Mouse (Mus musculus) G1E-ER4 (cell line): Measurements from ENCODE around the gene Dennd1a. TPM values are rescaled to one million over a fixed set of nuclear protein-coding genes. Genes with fewer than 3 reads are reported as not detected.

Experiments
- GATA1 ChIP-seq: IDR thresholded peaks from one replicate; pipeline ENCODE4 v1.8.0; 2012; ENCODE audit warnings: low read length, inconsistent platforms
- polyA plus RNA-seq: library from polyadenylated mRNA; stranded (reverse); fragments of >175 nt; gene quantifications from 2 replicates; pipeline ENCODE4 v1.2.3, GENCODE M21; 2012

The Dennd1a gene
- polyA plus RNA-seq, 1 experiment: 55.0 TPM

DNA sequence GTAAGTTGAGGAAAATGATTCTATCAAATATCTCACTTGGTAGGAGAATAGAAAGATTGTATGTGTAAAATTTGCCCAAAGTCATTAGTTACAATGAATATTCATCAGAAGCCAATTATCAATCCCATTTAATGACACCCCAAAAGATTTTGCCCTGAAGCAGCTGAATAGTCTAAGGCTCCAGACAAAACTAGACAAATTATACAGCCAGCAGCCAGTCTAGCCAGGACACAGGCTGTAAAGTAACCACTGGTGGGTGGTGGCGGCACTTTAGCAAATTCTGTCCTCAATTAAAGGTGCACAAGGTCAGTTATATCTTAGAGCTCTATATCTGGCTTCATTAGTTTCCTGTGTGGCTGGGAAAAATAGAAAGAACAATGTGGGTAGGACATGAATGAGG lies 280.0 kb downstream of the Dennd1a start:
- TF ChIP-seq GATA1: no peak

DNA sequence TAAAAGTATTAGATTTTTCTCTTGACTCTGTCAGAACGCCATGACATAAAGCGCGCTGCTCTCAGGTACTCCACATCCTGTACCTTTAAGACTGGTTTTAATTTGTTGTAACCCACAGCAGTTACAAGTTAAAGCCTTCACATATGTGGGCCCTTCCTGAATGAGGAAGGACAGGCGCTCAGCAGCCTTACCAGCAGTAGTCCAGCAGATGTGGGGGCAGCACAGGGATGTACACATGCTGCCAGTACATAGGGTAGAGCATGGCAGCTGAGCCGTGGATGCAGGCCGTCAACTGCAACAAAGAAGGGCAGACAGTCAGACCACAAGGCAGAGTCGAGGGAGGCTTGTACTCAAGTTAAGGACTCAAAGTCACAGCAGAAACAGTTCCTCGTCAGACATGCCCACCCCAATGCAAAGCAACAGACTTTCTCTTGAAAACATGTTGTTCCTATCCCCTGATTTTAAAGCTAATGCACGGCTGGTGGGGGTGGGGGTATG lies 284.0 kb downstream of the Dennd1a start:
- TF ChIP-seq GATA1: no peak

DNA sequence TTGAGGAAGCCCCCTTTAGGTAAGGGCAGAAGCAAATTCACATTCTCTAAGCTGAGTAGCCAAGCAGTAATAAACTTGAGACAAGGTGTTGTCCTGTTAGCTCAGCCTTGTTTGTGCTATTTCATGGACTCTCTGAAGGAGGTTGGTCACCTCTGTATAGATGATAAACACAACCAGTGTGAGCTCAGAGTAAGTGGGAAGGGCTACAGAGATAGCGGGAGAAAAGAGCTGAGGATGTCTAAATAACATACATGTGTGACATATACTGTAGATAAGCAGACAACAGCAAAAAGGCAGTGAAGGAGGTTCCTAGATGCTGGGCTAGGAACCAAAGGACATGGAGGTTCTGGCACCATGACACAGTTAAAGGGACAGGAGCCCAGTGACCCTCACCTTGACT lies 286.2 kb downstream of the Dennd1a start:
- TF ChIP-seq GATA1: no peak

DNA sequence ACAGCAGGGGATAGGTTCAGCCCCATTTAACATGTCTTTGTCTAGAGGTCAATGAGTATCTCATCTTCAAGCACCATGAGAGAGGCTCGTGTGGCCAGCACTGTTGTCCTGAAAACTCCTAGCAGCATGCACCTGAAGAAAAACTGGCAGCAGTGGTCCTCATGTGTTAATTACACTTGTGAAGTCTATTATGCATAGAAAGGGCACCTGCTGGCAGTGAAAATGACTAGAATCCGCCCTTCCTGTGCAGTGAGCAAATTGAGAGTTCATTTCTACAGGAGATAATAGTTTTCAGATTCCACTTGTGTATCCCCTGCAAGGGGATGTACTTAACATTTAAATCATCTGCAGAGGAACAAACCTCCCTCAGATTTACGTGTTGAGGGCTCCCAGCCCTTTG lies 289.2 kb downstream of the Dennd1a start:
- TF ChIP-seq GATA1: no peak

DNA sequence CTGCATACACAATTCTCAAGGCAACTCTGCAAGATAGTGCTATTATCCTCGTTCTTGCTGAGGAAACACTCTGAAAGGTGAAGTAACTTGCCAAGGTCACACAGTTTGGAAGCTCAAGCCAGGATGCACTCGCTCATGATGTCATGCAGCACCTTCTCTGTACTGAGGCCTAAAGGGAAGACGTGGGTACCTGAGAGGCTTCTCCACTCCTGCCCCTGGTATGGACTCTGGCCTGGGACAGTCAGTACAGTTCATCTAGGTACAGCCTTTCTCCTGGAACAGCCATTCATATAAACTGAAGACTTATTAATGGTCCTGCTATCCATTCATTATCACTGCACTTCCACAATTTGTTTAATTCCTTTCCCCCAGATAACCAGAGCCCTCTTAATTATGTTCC lies 298.1 kb downstream of the Dennd1a start:
- TF ChIP-seq GATA1: no peak

DNA sequence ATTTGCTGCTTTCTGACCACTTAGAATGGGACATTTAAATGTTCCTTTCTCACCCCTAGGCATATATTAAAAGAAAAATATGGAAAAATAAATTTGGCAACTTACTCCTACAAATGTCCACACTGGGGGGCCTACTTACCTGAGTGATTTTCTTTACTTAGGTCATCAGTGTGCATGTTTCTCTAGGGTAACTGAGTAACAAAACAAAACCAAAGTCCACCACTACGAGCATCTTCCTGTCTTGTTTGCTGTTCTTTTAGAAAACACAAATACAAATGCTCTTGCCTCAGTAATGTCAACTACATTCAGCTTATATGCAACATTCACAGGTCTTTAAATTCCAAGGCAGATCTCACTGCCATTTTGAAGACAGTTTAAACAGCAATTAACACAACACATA lies 298.9 kb downstream of the Dennd1a start:
- TF ChIP-seq GATA1: no peak

DNA sequence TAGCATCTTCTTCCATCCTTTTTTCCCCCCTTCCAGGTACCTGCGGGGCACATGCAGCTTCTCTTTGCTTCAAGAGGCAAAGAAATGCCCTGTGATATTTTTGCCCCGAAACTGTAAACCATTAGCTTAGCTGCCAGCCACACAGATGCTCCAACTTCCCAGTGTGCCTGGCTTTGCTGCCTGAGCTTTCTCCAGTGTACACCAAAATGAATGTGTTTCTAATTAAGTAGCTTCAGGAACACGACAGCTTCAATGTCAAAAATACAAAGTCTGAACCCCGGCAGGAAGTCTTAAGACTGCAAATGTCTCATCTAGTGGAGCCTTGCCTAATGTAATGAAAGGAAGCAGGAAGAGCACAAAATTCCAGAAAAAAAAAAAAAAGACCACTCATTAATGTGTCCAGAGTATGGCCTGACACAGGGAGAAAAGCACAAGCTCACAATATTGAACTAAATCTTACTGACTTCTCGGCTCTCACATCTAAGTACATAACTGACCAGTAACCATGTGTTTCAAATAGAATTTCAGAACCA lies 301.4 kb downstream of the Dennd1a start:
- TF ChIP-seq GATA1: no peak

DNA sequence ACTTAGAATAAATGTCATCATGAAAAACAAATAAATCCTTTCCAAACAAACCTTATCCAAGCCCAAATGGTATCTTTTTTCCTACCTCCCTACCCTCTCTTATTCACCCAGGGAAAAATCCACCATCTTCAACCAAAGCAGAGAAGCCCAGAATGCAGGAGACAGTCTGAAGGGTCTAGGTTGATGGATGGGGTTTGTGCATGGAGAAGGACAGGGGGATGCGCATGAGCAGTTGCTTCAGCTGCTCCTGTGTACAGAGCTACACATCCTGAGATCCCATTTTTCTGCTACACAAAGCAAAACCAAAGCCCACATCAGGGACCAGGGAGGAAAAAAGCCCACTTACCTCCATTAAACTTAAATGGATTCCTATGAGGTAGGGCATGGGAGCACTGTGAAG lies 304.5 kb downstream of the Dennd1a start:
- TF ChIP-seq GATA1: no peak

DNA sequence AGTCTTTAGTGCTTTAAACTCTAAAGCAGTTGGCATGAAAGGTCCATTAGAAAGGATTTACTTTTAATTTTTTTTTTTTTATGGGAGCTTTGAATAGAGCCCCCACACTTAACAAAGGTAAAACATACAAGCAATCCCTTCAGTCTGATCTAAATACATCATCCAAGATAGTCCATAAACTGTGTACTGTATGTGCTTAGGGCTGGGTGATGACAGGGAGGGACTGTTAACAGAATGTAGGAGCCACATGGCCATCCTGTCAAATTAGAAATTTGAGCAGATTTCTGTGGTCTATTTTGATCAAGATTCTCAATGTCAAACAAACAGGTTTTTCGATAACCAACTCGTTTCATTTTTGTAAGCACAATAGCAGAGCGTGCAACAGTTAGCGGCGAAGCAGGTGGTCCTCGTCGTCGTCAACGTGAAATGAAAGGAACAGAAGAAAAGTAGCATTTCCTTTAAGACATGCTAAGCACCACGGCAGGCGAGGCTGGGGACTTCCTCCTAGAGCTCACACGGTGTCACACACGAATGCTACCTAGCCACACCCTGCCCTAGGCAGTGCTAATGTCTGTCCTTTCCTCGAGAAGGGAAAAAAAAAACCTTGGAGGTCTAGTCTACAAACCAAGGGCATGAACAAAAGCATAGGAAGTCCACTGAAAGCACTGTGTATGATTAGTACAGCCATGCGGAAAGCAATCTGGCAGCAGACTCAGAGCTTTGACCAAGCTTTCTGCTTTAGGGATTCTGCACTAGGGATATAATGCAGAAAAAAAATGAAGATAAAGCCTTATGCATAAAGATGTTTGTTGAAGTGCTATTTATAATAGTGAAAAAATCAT lies 305.4 kb downstream of the Dennd1a start:
- no peak for TF ChIP-seq GATA1

DNA sequence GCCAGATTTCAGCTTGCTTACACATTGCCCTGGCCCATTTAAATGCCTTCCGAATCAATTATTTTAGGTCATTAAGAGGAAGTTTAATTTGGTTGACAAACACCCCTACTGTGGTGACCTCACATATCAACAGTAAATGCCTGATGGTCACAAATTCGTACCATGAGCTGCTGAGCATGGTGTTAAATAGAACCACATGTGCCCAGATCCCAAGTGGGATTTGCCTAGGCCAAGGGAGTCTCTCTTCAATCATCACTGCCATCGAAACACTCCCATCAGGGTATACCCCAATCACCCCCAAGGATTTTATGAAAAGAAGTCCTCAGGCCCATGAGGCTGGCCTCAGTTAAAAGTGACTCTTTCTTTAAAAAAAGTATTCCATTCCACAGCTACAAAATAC lies 313.0 kb downstream of the Dennd1a start:
- no peak for TF ChIP-seq GATA1

DNA sequence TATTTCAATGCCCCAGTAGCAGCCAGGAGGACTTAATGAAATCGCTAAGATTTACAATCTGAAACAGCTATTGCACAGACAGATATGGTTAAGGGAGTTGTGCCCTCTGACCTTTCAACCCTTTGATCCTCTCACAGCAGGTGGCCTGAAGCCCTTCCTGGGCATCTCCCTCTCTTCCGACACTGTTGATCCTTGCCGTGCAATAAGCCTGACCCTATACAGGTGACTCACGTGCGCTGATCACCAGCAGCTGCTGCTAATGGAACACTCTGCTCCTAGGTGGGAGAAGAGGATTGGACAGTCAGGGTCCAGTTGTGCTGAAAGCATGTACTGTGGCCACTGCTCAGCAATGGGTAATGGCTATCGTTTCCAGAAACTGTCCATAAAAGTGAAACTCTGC lies 314.6 kb downstream of the Dennd1a start:
- no peak for TF ChIP-seq GATA1

DNA sequence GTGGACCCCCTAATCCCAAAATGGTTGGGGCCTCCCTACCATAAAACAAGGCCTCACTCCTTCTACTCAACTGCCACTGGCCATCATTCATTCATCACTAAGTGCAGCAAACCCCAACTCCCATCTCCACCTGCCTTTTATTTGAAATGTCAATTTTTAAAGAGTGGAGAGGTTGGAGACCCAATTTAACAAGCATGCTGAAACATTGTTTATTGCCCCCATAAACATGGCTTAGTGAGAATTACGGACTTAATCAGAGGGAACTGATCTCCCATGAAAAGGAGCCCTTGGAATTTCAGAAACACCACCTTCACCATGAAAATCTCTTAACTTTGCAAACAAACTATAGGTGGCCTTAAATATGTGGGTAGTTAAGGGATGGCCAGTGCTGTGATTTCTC lies 315.5 kb downstream of the Dennd1a start:
- no peak for TF ChIP-seq GATA1

DNA sequence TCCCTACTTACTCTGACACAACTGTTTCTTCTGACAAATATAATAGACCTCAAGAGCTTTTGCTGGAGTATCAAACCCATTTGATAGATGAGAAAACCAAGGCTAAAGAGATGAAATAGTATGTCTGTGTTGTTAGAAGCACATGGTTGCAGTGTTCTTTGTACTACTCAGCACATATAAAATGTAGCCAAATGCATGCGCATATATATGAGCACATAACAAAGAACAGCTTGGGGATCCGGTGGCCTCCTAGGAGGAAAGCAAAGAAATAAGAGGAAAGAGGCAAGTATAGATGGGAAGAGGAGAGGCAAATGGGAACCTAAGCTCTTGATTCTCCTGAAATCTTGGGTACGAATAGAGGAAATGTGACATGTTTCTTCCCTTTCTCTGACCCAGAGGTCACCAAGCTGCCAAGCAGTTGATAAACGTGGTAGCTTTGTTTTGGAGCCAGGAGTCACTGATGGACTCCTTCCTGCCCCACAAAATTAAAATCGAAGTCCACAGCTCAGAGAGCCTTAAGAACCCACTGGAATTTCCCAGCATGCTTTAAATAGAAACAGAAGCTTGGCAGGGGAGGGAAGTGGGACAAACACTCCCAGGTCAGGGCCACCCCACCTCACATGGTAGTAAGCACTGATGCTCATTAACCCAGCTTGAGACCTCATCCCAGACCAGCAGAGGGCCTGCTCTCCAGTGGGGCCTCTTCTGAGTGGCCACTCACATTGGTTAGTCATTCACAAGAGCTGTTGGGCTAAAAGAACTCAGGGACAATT lies 317.3 kb downstream of the Dennd1a start:
- no peak for TF ChIP-seq GATA1

DNA sequence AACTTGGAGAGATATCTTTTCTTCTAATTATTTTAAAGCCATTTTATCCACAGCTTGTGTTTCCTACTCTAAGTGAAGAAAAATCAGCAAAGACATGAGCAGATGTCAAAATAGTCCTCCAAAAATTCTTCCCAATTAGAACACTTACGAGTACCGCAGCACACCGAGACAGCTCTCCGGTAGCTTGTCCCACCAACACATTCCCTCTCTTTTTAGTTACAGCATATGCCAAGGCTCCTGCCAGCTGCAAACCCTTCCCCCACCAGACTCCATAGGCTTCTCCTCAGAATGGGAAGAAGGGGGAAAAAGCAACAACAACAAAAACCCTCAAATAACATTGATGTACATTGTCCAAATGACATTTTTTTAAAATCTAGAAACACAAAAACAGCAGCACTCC lies 322.7 kb downstream of the Dennd1a start:
- no peak for TF ChIP-seq GATA1

DNA sequence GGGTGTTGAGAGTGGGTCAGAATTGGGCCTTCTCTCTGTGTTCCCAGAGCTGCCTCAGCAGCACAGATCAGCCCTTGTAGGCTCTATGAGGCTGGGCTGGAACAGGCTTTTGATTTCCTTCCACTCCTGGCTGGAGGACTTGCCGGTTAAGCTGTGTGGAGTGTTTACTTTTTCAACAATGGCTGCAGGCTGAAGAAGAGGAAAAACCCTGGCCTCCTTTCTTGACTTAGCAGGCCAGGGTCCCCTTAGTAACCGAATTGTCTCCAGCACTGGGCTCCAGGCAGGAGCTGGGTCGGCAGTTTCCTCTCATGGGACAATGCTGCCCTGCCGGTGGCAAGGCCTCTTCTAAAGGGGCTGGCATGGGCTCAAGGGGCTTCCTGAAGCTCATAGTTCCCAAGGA lies 323.8 kb downstream of the Dennd1a start:
- no peak for TF ChIP-seq GATA1

DNA sequence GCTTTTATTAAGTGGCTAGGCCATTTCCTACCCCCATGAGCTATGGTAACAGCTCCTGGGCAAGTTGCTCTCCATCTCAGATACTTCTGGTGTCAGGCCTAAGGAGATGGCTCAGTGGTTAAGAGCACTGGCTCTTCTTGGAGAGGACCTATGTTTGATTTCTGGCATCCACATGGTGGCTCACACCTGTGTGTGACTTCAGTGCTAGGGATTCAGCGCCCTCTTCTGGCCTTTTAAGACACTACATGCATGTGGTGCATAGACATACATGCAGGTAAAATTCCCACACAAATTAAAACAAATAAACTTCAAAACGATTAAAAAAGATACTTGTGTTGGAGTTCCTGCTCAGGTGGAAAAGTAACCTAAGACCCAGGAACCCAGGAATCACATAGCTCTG lies 338.8 kb downstream of the Dennd1a start:
- TF ChIP-seq GATA1: no peak
